Mouse (Mus musculus) cerebellum, adult 2 months (tissue): Measurements from ENCODE around the gene Cyp4f39.

Experiments used
- CTCF ChIP-seq: fragments of 200-500 bp; IDR thresholded peaks from 2 replicates; pipeline ENCODE4 v1.5.1; 2011; ENCODE audit warnings: low read depth, mild to moderate bottlenecking, control low read depth, low read length, moderate library complexity, borderline replicate concordance; ENCODE audit not compliant: insufficient read depth
- POLR2A ChIP-seq: fragments of 200-500 bp; IDR thresholded peaks from 2 replicates; pipeline ENCODE4 v1.6.1; 2011; ENCODE audit warnings: low read length, control low read depth, borderline replicate concordance; ENCODE audit not compliant: insufficient read depth

- TF ChIP-seq POLR2A: no peak
- no peak for TF ChIP-seq CTCF
These were observed 49.8 kb upstream of the Cyp4f39 start for GRCm38 (mm10) chr17:32402779-32403157.
